ENCODE assay signal across 26 mouse cellular contexts in the genomic region with DNA sequence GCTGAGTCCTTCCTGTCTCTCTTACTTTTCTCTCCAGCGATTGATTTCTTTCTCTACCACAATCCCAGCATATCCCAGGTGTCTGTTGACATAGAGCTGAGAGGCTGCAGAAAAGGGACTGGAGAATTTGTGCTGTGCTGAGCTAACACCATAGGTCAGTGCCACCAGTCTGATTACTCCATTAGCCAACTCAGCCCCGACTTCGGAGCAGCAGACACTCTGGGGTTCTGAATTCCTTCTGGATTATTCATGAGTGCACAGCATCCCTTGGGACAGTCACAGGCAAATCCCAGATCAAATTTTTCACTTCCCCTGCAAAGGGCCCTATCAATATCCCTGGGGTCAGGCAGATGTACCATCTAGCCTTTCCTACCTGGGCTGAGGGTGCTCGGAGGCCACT.
"Had no signal": no experiment of that assay in that cellular context is flagged by ENCODE, and none has a peak within 500 bp of the region (broad histone marks: within the 10 kb centered on the region; RNA-seq: fewer than 3 reads in every experiment).

No protein-coding gene starts in this region.

- H3K27me3 ChIP-seq: heart, embryonic 13.5 days; heart, embryonic 15.5 days; hindbrain, embryonic 12.5 days; intestine, embryonic 15.5 days; limb, embryonic 13.5 days; limb, embryonic 15.5 days; liver, embryonic 12.5 days had no signal

- H3K4me2 ChIP-seq: heart, embryonic 11.5 days; heart, embryonic 13.5 days; heart, embryonic 15.5 days; hindbrain, embryonic 12.5 days; hindbrain, embryonic 14.5 days; intestine, embryonic 15.5 days; limb, embryonic 13.5 days; limb, embryonic 15.5 days; liver, embryonic 12.5 days had no signal

- ATAC-seq: hindbrain, embryonic 16.5 days; inflammation-experienced regulatory T-cells, adult 6 months; intestine, embryonic 15.5 days; intestine, postnatal 0 days; liver, embryonic 12.5 days had no signal

- H3K9me3 ChIP-seq: heart, embryonic 13.5 days; heart, embryonic 15.5 days; hindbrain, embryonic 12.5 days; intestine, embryonic 15.5 days; limb, embryonic 13.5 days; limb, embryonic 15.5 days; liver, embryonic 12.5 days had no signal

- H3K4me3 ChIP-seq: heart, adult 2 months; heart, embryonic 13.5 days; heart, embryonic 15.5 days; hindbrain, embryonic 12.5 days; intestine, embryonic 15.5 days; layer of hippocampus, adult 2 months; left cerebral cortex, adult 2 months; limb, embryonic 13.5 days; limb, embryonic 15.5 days; liver, embryonic 12.5 days had no signal

- H3K36me3 ChIP-seq: heart, embryonic 13.5 days; heart, embryonic 15.5 days; hindbrain, embryonic 12.5 days; intestine, embryonic 15.5 days; limb, embryonic 13.5 days; limb, embryonic 15.5 days; liver, embryonic 12.5 days had no signal

- H3K27ac ChIP-seq: heart, adult 2 months; heart, embryonic 13.5 days; heart, embryonic 15.5 days; hindbrain, embryonic 12.5 days; hindbrain, embryonic 14.5 days; intestine, embryonic 15.5 days; layer of hippocampus, adult 2 months; left cerebral cortex, adult 2 months; limb, embryonic 13.5 days; limb, embryonic 15.5 days; liver, embryonic 12.5 days; liver, embryonic 14.5 days had no signal

- H3K4me1 ChIP-seq: heart, embryonic 13.5 days; heart, embryonic 15.5 days; hindbrain, embryonic 12.5 days; intestine, embryonic 15.5 days; limb, embryonic 13.5 days; limb, embryonic 15.5 days; liver, embryonic 12.5 days had no signal

- H3K9ac ChIP-seq: heart, embryonic 13.5 days; heart, embryonic 15.5 days; hindbrain, embryonic 12.5 days; hindbrain, embryonic 14.5 days; intestine, embryonic 15.5 days; limb, embryonic 13.5 days; limb, embryonic 15.5 days; liver, embryonic 12.5 days; liver, embryonic 14.5 days had no signal

- DNase-seq: gastrocnemius, postnatal 14 days; gastrocnemius, postnatal 36 days; heart, adult 11 months; heart, adult 2 months; heart, postnatal 14 days; heart, postnatal 36 days; kidney, adult 18-20 months; kidney, adult 8-10 months; kidney, postnatal 10 days; kidney, postnatal 25 days; kidney, postnatal 4 days had no signal
